Mouse (Mus musculus): ENCODE results near the gene Cope.

- TF ChIP-seq POLR2A (IDR thresholded peaks at IDR 0.05; ENCODE audit: borderline replicate concordance, extremely low read depth, insufficient read depth, insufficient read length, poor library complexity, severe bottlenecking) (no peak), CTCF (IDR thresholded peaks at IDR 0.05; ENCODE audit: borderline replicate concordance, extremely low read depth, insufficient read depth, insufficient read length) (no peak)
Measured at GRCm38 (mm10) chr8:70317872-70318271, 15.6 kb downstream of the Cope start.

Measured in brain, embryonic 14.5 days (tissue).